Mouse (Mus musculus) MEL (cell line): Measurements from ENCODE around the gene Kremen2. TPM values are rescaled to one million over a fixed set of nuclear protein-coding genes. Genes with fewer than 3 reads are reported as not detected.

Source experiments
- DNase-seq: peaks from one replicate; pipeline ENCODE4 v3.0.0; 2011; ENCODE audit warnings: low read depth, low spot score
- H3K27ac ChIP-seq: 2 replicates; pipeline ENCODE4 v1.5.1; 2012; ENCODE audit warnings: low read depth, mild to moderate bottlenecking, control low read depth, low read length, moderate library complexity; ENCODE audit not compliant: control insufficient read depth
- H3K27me3 ChIP-seq, 2 experiments: fragments of 150-350 bp in 1 of 2; sonication (generic) in 1 of 2; 2 replicates each; pipeline ENCODE4 v1.6.1; 2012; ENCODE audit warnings: low read length in 2 of 2, mild to moderate bottlenecking in 2 of 2, improper control_type of control experiment in 1 of 2, moderate library complexity in 1 of 2; ENCODE audit not compliant: insufficient read depth in 2 of 2, control insufficient read depth in 1 of 2
- H3K36me3 ChIP-seq, 2 experiments: 2 replicates each; pipeline ENCODE4 v1.6.1; 2012 to 2014; ENCODE audit warnings: low read length in 2 of 2, improper control_type of control experiment in 1 of 2, inconsistent platforms in 1 of 2, mild to moderate bottlenecking in 1 of 2; ENCODE audit not compliant: insufficient read depth in 2 of 2, control insufficient read depth in 1 of 2
- H3K4me1 ChIP-seq, 2 experiments: fragments of 150-350 bp in 1 of 2; sonication (generic) in 1 of 2; 2 replicates each; pipeline ENCODE4 v1.6.1; 2012; ENCODE audit warnings: low read length in 2 of 2, improper control_type of control experiment in 1 of 2, mild to moderate bottlenecking in 1 of 2; ENCODE audit not compliant: insufficient read depth in 2 of 2, control insufficient read depth in 1 of 2
- H3K4me3 ChIP-seq, 2 experiments: fragments of 150-350 bp in 1 of 2; sonication (generic) in 1 of 2; 2 replicates each; pipeline ENCODE4 v1.5.1; 2012; ENCODE audit warnings: low read depth in 2 of 2, low read length in 2 of 2, mild to moderate bottlenecking in 2 of 2, moderate library complexity in 2 of 2, control low read depth in 1 of 2, improper control_type of control experiment in 1 of 2; ENCODE audit not compliant: control insufficient read depth in 1 of 2, insufficient read depth in 1 of 2
- H3K79me2 ChIP-seq: 2 replicates; pipeline ENCODE4 v1.6.1; 2012; ENCODE audit warnings: mild to moderate bottlenecking, low read length, moderate library complexity; ENCODE audit not compliant: control insufficient read depth, poor library complexity, insufficient read depth
- H3K9ac ChIP-seq: 2 replicates; pipeline ENCODE4 v1.6.1; 2012; ENCODE audit warnings: low read depth, mild to moderate bottlenecking, control low read depth, low read length, moderate library complexity; ENCODE audit not compliant: control insufficient read depth, poor library complexity, severe bottlenecking
- H3K9me3 ChIP-seq: fragments of 150-350 bp; sonication (generic); replicated peaks from 2 replicates; pipeline ENCODE4 v1.6.1; 2012; ENCODE audit warnings: mild to moderate bottlenecking, low read length, improper control_type of control experiment, moderate library complexity; ENCODE audit not compliant: insufficient read depth
- CTCF ChIP-seq, 3 experiments: IDR thresholded peaks in 2 of 3; conservative IDR thresholded peaks in 1 of 3; 2 replicates each; pipeline ENCODE4 v1.5.1; 2011 to 2012; ENCODE audit warnings: low read length in 3 of 3, low read depth in 2 of 3, mild to moderate bottlenecking in 2 of 3, improper control_type of control experiment in 1 of 3, inconsistent platforms in 1 of 3, mixed read lengths in 1 of 3, moderate library complexity in 1 of 3; ENCODE audit not compliant: control insufficient read depth in 1 of 3, insufficient read depth in 1 of 3, poor library complexity in 1 of 3, severe bottlenecking in 1 of 3
- E2F4 ChIP-seq: IDR thresholded peaks from 2 replicates; pipeline ENCODE4 v1.6.1; 2011; ENCODE audit warnings: low read depth, low read length, improper control_type of control experiment, borderline replicate concordance
- ELF1 ChIP-seq: IDR thresholded peaks from 2 replicates; pipeline ENCODE4 v1.6.1; 2014; ENCODE audit warnings: low read depth, mild to moderate bottlenecking, inconsistent platforms, low read length, improper control_type of control experiment, moderate library complexity
- GABPA ChIP-seq: IDR thresholded peaks from 2 replicates; pipeline ENCODE4 v1.6.1; 2012; ENCODE audit warnings: low read depth, mild to moderate bottlenecking, inconsistent platforms, low read length, improper control_type of control experiment, moderate library complexity
- HCFC1 ChIP-seq: IDR thresholded peaks from 2 replicates; pipeline ENCODE4 v1.6.1; 2012; ENCODE audit warnings: low read depth, mild to moderate bottlenecking, inconsistent platforms, low read length, improper control_type of control experiment, moderate library complexity
- MAX ChIP-seq: IDR thresholded peaks from 2 replicates; pipeline ENCODE4 v1.6.1; 2011; ENCODE audit warnings: low read length, improper control_type of control experiment
- MAZ ChIP-seq: IDR thresholded peaks from 2 replicates; pipeline ENCODE4 v1.6.1; 2012; ENCODE audit warnings: low read depth, mild to moderate bottlenecking, inconsistent platforms, low read length, improper control_type of control experiment
- MYC ChIP-seq: IDR thresholded peaks from 2 replicates; pipeline ENCODE4 v1.6.1; 2011; ENCODE audit warnings: low read depth, mild to moderate bottlenecking, low read length, improper control_type of control experiment, moderate library complexity
- NELFE ChIP-seq: IDR thresholded peaks from 2 replicates; pipeline ENCODE4 v1.6.1; 2011; ENCODE audit warnings: low read depth, low read length, improper control_type of control experiment
- NRF1 ChIP-seq: IDR thresholded peaks from 2 replicates; pipeline ENCODE4 v1.6.1; 2014; ENCODE audit warnings: low read depth, mild to moderate bottlenecking, inconsistent platforms, low read length, improper control_type of control experiment, moderate library complexity; ENCODE audit not compliant: poor library complexity, insufficient read depth, severe bottlenecking
- POLR2A ChIP-seq, 2 experiments: IDR thresholded peaks; 2 replicates each; pipeline ENCODE4 v1.6.1; 2011 to 2012; ENCODE audit warnings: low read length in 2 of 2, mild to moderate bottlenecking in 2 of 2, control low read depth in 1 of 2, improper control_type of control experiment in 1 of 2, low read depth in 1 of 2, moderate library complexity in 1 of 2; ENCODE audit not compliant: control insufficient read depth in 1 of 2, insufficient read depth in 1 of 2, poor library complexity in 1 of 2
- POLR2AphosphoS2 ChIP-seq: IDR thresholded peaks from 2 replicates; pipeline ENCODE4 v1.6.1; 2011; ENCODE audit warnings: low read length, improper control_type of control experiment
- POLR2AphosphoS5 ChIP-seq: IDR thresholded peaks from 2 replicates; pipeline ENCODE4 v1.6.1; 2012; ENCODE audit warnings: low read depth, borderline replicate concordance, mild to moderate bottlenecking, inconsistent platforms, low read length, moderate library complexity, mixed read lengths
- RCOR1 ChIP-seq: IDR thresholded peaks from 2 replicates; pipeline ENCODE4 v1.6.1; 2012; ENCODE audit warnings: low read depth, mild to moderate bottlenecking, inconsistent platforms, low read length, improper control_type of control experiment
- SIN3A ChIP-seq: IDR thresholded peaks from 2 replicates; pipeline ENCODE4 v1.6.1; 2012; ENCODE audit warnings: low read length, improper control_type of control experiment, inconsistent platforms
- TAL1 ChIP-seq: IDR thresholded peaks from 2 replicates; pipeline ENCODE4 v1.6.1; 2012; ENCODE audit warnings: mild to moderate bottlenecking, inconsistent platforms, low read length, moderate library complexity, mixed read lengths
- TBP ChIP-seq: IDR thresholded peaks from 2 replicates; pipeline ENCODE4 v1.8.0; 2011; ENCODE audit warnings: low read depth, low read length, improper control_type of control experiment
- TCF12 ChIP-seq: IDR thresholded peaks from 2 replicates; pipeline ENCODE4 v1.6.1; 2014; ENCODE audit warnings: low read depth, mild to moderate bottlenecking, inconsistent platforms, low read length, improper control_type of control experiment, moderate library complexity
- UBTF ChIP-seq: IDR thresholded peaks from 2 replicates; pipeline ENCODE4 v1.6.1; 2012; ENCODE audit warnings: low read depth, mild to moderate bottlenecking, inconsistent platforms, low read length, improper control_type of control experiment, moderate library complexity, borderline replicate concordance; ENCODE audit not compliant: insufficient read depth
- USF1 ChIP-seq: IDR thresholded peaks from 2 replicates; pipeline ENCODE4 v1.6.1; 2014; ENCODE audit warnings: low read depth, mild to moderate bottlenecking, inconsistent platforms, low read length, improper control_type of control experiment, moderate library complexity
- USF2 ChIP-seq, 2 experiments: IDR thresholded peaks; 2 replicates each; pipeline ENCODE4 v1.6.1; 2011 to 2012; ENCODE audit warnings: improper control_type of control experiment in 2 of 2, low read length in 2 of 2, borderline replicate concordance in 1 of 2, inconsistent platforms in 1 of 2, low read depth in 1 of 2, mild to moderate bottlenecking in 1 of 2; ENCODE audit not compliant: insufficient read depth in 1 of 2
- ZC3H11A ChIP-seq: IDR thresholded peaks from 2 replicates; pipeline ENCODE4 v1.6.1; 2012; ENCODE audit warnings: low read depth, mild to moderate bottlenecking, inconsistent platforms, low read length, improper control_type of control experiment
- ZMIZ1 ChIP-seq: IDR thresholded peaks from 2 replicates; pipeline ENCODE4 v1.6.1; 2012; ENCODE audit warnings: low read depth, mild to moderate bottlenecking, inconsistent platforms, low read length, improper control_type of control experiment, moderate library complexity
- ZNF384 ChIP-seq: IDR thresholded peaks from 2 replicates; pipeline ENCODE4 v1.6.1; 2012; ENCODE audit warnings: low read depth, mild to moderate bottlenecking, inconsistent platforms, low read length, improper control_type of control experiment
- polyA plus RNA-seq, 2 experiments: library from polyadenylated mRNA; stranded (reverse) in 1 of 2; unstranded in 1 of 2; fragments of >175 nt in 1 of 2; fragments of >200 nt in 1 of 2; gene quantifications; 2 replicates each; pipeline versions ENCODE4 v1.2.1 to v1.2.4; 2012; ENCODE audit warnings: low replicate concordance in 2 of 2, low read depth in 1 of 2; ENCODE audit not compliant: insufficient read length in 2 of 2, insufficient read depth in 1 of 2, missing spikeins in 1 of 2
- total RNA-seq: library from RNA; depleted of rRNA; stranded (reverse); fragments of 300-350 nt; gene quantifications from 2 replicates; pipeline ENCODE4 v1.2.3, GENCODE M21; 2012

Kremen2 gene
- total and polyA plus RNA-seq, 3 experiments: 0.11 TPM; not detected in 2

- H3K9me3 ChIP-seq: no peaks in the 10 kb centered on the region
- peak within 1 kb of the TSS; percentile 75 to 90 for H3K4me3 ChIP-seq
- H3K9ac ChIP-seq: peak within 1 kb of the TSS; percentile 99
- H3K36me3 ChIP-seq: peaks cover 0 to 16% of the 10 kb centered on the region in 2 experiments; a peak in 2 of 4 replicates
- TF ChIP-seq NELFE (peak; percentile 76), TBP (peak; percentile 67; the same call in 1 of the 2 replicates), UBTF (no peak), NRF1 (peak; percentile 94), MYC (0 out of 2 replicates have a peak, but pooled peaks have one; percentile 6), SIN3A (peak; percentile 17; the same call in 1 of the 2 replicates), POLR2AphosphoS2 (peak; percentile 80), TCF12 (peak; percentile 12; the same call in 1 of the 2 replicates), MAX (peak; percentile 31; the same call in 1 of the 2 replicates), TAL1 (no peak), USF1 (peak; percentile 29; the same call in 1 of the 2 replicates), E2F4 (peak; percentile 70; the same call in 1 of the 2 replicates), CTCF (IDR thresholded peaks at IDR 0.05 in 2 of 3, conservative IDR thresholded peaks at IDR 0.05 in 1 of 3; ENCODE audit: control insufficient read depth in 1 of 3, insufficient read depth in 1 of 3, low read depth in 2 of 3, low read length in 3 of 3, poor library complexity in 1 of 3, severe bottlenecking in 1 of 3) (no peak), MAZ (no peak), POLR2A (IDR thresholded peaks at IDR 0.05; ENCODE audit: control insufficient read depth in 1 of 2, insufficient read depth in 1 of 2, low read depth in 1 of 2, low read length in 2 of 2, poor library complexity in 1 of 2) (peak; percentile 3 to 85; a peak in 2 of 4 replicates)
- H3K79me2 ChIP-seq: peaks cover 8% of the 10 kb centered on the region
- DNase-seq: peak; percentile 95
- peaks cover 2 to 21% of the 10 kb centered on the region in 2 experiments; a peak in 3 of 4 replicates for H3K4me1 ChIP-seq
- H3K27me3 ChIP-seq: no peaks in the 10 kb centered on the region
- H3K27ac ChIP-seq: peak within 1 kb of the TSS; percentile 77
Measured at GRCm38 (mm10) chr17:23725999-23726757, 19.5 kb downstream of the Kremen2 start, which contains the start of gene Pkmyt1. Pkmyt1 (plus strand) TSS chr17:23726336.

- Histone ChIP-seq H3K4me3 (peak overlapping the region; percentile 60 to 65), H3K27me3 (no peaks in the 10 kb centered on the region), H3K9ac (peak overlapping the region; percentile 85)
- peak; percentile 75 for DNase-seq
- TF ChIP-seq NRF1 (no peak), POLR2AphosphoS5 (no peak), POLR2A (IDR thresholded peaks at IDR 0.05; ENCODE audit: control insufficient read depth in 1 of 2, insufficient read depth in 1 of 2, low read depth in 1 of 2, low read length in 2 of 2, poor library complexity in 1 of 2) (no peak), ZNF384 (no peak), E2F4 (peak; percentile 38; the same call in 1 of the 2 replicates), HCFC1 (no peak), GABPA (no peak), ELF1 (0 out of 2 replicates have a peak, but pooled peaks have one; percentile 4), MAZ (no peak), USF2 (IDR thresholded peaks at IDR 0.05; ENCODE audit: borderline replicate concordance in 1 of 2, insufficient read depth in 1 of 2, low read depth in 1 of 2, low read length in 2 of 2) (no peak), ZC3H11A (no peak), SIN3A (no peak; the same call in 1 of the 2 replicates), RCOR1 (no peak), ZMIZ1 (no peak)
- TF ChIP-seq, all 39 proteins: peak for 2
- Histone ChIP-seq H3K36me3 (peaks cover 0 to 16% of the 10 kb centered on the region in 2 experiments; a peak in 2 of 4 replicates), H3K27ac (peak overlapping the region; percentile 77), H3K9me3 (no peaks in the 10 kb centered on the region), H3K4me1 (peaks cover 2 to 21% of the 10 kb centered on the region in 2 experiments; a peak in 3 of 4 replicates), H3K79me2 (peaks cover 8% of the 10 kb centered on the region)
Measured at GRCm38 (mm10) chr17:23725477-23725876, 20.2 kb downstream of the Kremen2 start.
